ENCODE assay signal across 13 mouse cellular contexts in the genomic region with DNA sequence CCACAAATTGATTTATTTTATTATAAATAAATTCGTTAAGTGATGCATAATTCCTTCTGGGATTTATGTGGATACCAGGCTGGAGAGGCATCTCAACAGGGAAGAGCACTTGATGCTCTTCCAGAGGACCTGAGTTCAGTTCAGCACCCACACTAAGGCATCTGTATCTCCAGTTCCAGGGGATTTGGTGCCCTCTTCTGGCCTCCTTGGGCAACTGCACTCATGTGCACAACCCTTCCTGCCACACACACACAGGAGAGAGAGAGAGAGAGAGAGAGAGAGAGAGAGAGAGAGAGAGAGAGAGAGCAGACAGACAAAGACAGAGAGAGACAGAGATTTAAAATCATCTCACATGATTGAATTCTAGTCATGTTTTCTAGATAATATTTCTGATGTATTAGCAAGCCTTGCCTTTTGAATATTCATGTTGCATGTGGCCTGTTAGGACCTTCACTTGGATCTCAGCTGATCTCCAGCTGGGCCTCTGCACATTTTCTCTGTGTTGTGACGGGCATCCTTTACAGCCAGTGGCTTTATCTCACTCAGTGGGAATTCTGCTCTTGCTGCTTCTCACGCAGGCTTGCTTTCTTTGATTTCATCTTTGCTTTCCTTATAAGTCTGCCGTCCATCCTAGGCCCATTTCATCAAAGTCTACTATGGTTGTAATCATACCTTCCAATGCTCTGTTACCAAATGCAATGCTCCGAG.
DNase-seq lines count a peak whose midpoint lies in the region; ATAC-seq and TF ChIP-seq lines count a peak whose summit lies in the region.
"Had no signal": no experiment of that assay in that cellular context is flagged by ENCODE, and none has a peak within 500 bp of the region (broad histone marks: within the 10 kb centered on the region; RNA-seq: fewer than 3 reads in every experiment).

No protein-coding gene starts in this region.

- no peak for TF ChIP-seq EP300 in CH12.LX (IDR thresholded peaks at IDR 0.05; ENCODE audit: low read length)

- TF ChIP-seq CTCF in layer of hippocampus, adult 2 months (conservative IDR thresholded peaks at IDR 0.05): peak; percentile 29
- TF ChIP-seq CTCF in CH12.LX (conservative IDR thresholded peaks at IDR 0.05 in 1 of 2, IDR thresholded peaks at IDR 0.05 in 1 of 2; ENCODE audit: low read depth in 2 of 2, low read length in 2 of 2) (peak; percentile 12 to 21; a peak in 1 of 4 replicates), Patski (IDR thresholded peaks at IDR 0.05) (peak; percentile 27)

- no peak overlapping the region for H3K4me3 ChIP-seq in layer of hippocampus, adult 2 months
- no peak overlapping the region for H3K4me3 ChIP-seq in CH12.LX (replicated peaks in 1 of 3; ENCODE audit: low read depth in 2 of 3, low read length in 2 of 3, poor library complexity in 1 of 3)
- H3K4me3 ChIP-seq: midbrain, embryonic 13.5 days; neural tube, embryonic 12.5 days had no signal

- no peaks in the 10 kb centered on the region for H3K36me3 ChIP-seq in CH12.LX (replicated peaks in 1 of 2; ENCODE audit: control insufficient read depth in 1 of 2, insufficient read depth in 1 of 2, low read length in 1 of 2)
- H3K36me3 ChIP-seq: midbrain, embryonic 13.5 days; neural tube, embryonic 12.5 days had no signal

- H3K4me1 ChIP-seq in CH12.LX (ENCODE audit: control insufficient read depth in 1 of 2, insufficient read depth in 2 of 2): no peaks in the 10 kb centered on the region
- H3K4me1 ChIP-seq: neural tube, embryonic 12.5 days had no signal

- in situ Hi-C loops in CH12.LX (cut with MboI; ENCODE audit: low pct_ligation_motif_present, low pct_unique_long_range_greater_than_20kb, low sequenced_read_pairs): no loop called here
- in situ Hi-C loops in Patski (cut with MboI; ENCODE audit: low pct_unique_long_range_greater_than_20kb): no loop called here

- H3K9ac ChIP-seq in CH12.LX (ENCODE audit: insufficient read depth, low read depth): no peak overlapping the region
- H3K9ac ChIP-seq: midbrain, embryonic 13.5 days; neural tube, embryonic 12.5 days had no signal

- no peak for TF ChIP-seq RAD21 in CH12.LX (IDR thresholded peaks at IDR 0.05; ENCODE audit: low read depth, low read length)

- ATAC-seq in Patski: no peak
- ATAC-seq: midbrain, embryonic 13.5 days had no signal

- peaks cover 12% of the 10 kb centered on the region for H3K9me3 ChIP-seq in CH12.LX (replicated peaks; ENCODE audit: low read length)
- H3K9me3 ChIP-seq: neural tube, embryonic 12.5 days had no signal

- POLR2A ChIA-PET in Patski (lab: Charles Lee): no interaction called here

- H3K4me2 ChIP-seq in CH12.LX (ENCODE audit: insufficient read depth, low read depth, poor library complexity, severe bottlenecking): no peak overlapping the region
- H3K4me2 ChIP-seq: heart, embryonic 11.5 days; midbrain, embryonic 13.5 days; neural tube, embryonic 12.5 days had no signal

- H3K27ac ChIP-seq in layer of hippocampus, adult 2 months: no peak overlapping the region
- H3K27ac ChIP-seq in CH12.LX (ENCODE audit: insufficient read depth, low read depth): no peak overlapping the region
- H3K27ac ChIP-seq: midbrain, embryonic 13.5 days; neural tube, embryonic 12.5 days had no signal

- CTCF ChIA-PET in Patski (lab: Charles Lee): no interaction called here

- no peak for TF ChIP-seq POLR2A in CH12.LX (IDR thresholded peaks at IDR 0.05; ENCODE audit: low read depth, low read length)

- H3K27me3 ChIP-seq in CH12.LX (replicated peaks) (peaks cover 14% of the 10 kb centered on the region), Patski (peaks cover 2% of the 10 kb centered on the region)
- H3K27me3 ChIP-seq: midbrain, embryonic 13.5 days; neural tube, embryonic 12.5 days had no signal

- DNase-seq in layer of hippocampus, adult 2 months (ENCODE audit: low spot score in 2 of 2): no peak
- no peak for DNase-seq in layer of hippocampus, postnatal 25 days (ENCODE audit: extremely low spot score in 1 of 2, low spot score in 1 of 2)
- DNase-seq in CH12.LX (ENCODE audit: extremely low read depth): no peak
- no peak for DNase-seq in Patski (ENCODE audit: low read depth, low spot score)
- DNase-seq in cerebellum, postnatal 14 days: peak; percentile 43 to 66
- no peak for DNase-seq in spleen, postnatal 4 days (ENCODE audit: low spot score in 2 of 2)
- no peak for DNase-seq in urinary bladder, postnatal 10 days (ENCODE audit: low spot score)
- DNase-seq: heart, postnatal 4 days; kidney, postnatal 25 days; thymus, postnatal 25 days had no signal

- no peaks in the 10 kb centered on the region for H3K79me2 ChIP-seq in CH12.LX (replicated peaks; ENCODE audit: control insufficient read depth, extremely low read depth, insufficient read depth, poor library complexity, severe bottlenecking)

- dilution Hi-C loops in CH12.LX (cut with MboI; ENCODE audit: extremely low pct_ligation_motif_present, extremely low pct_unique_long_range_greater_than_20kb, low sequenced_read_pairs): no loop called here

TF ChIP-seq in CH12.LX, 34 proteins besides CTCF, POLR2A, EP300 and RAD21:
- no peak for TF ChIP-seq CHD2 (IDR thresholded peaks at IDR 0.05; ENCODE audit: low read length)
- TF ChIP-seq ZKSCAN1 (IDR thresholded peaks at IDR 0.05; ENCODE audit: borderline replicate concordance, low read depth, low read length): no peak
- no peak for TF ChIP-seq SIN3A (IDR thresholded peaks at IDR 0.05; ENCODE audit: low read length)
- TF ChIP-seq ZNF384 (IDR thresholded peaks at IDR 0.05; ENCODE audit: low read depth, low read length): no peak
- no peak for TF ChIP-seq POLR2AphosphoS2 (IDR thresholded peaks at IDR 0.05; ENCODE audit: low read depth, low read length)
- no peak for TF ChIP-seq MEF2A (IDR thresholded peaks at IDR 0.05; ENCODE audit: borderline replicate concordance, low read depth, low read length)
- no peak for TF ChIP-seq KAT2A (IDR thresholded peaks at IDR 0.05; ENCODE audit: insufficient replicate concordance, low read length)
- no peak for TF ChIP-seq IRF4 (IDR thresholded peaks at IDR 0.05; ENCODE audit: low read depth, low read length)
- TF ChIP-seq RCOR1 (conservative IDR thresholded peaks at IDR 0.05; ENCODE audit: low read depth, low read length): no peak
- no peak for TF ChIP-seq MYC (IDR thresholded peaks at IDR 0.05; ENCODE audit: low read depth, low read length)
- TF ChIP-seq HCFC1 (IDR thresholded peaks at IDR 0.05; ENCODE audit: low read depth, low read length): no peak
- TF ChIP-seq TCF12 (IDR thresholded peaks at IDR 0.05; ENCODE audit: low read depth, low read length): no peak
- no peak for TF ChIP-seq MXI1 (IDR thresholded peaks at IDR 0.05; ENCODE audit: low read depth, low read length)
- TF ChIP-seq ELF1 (IDR thresholded peaks at IDR 0.05; ENCODE audit: low read depth, low read length): no peak

Comparison
In these comparisons a context has a peak if more than half of its experiments do, and no peak if none do; other contexts are left out.
1. DNase-seq: peak in cerebellum, postnatal 14 days (2 of 2); none in layer of hippocampus, adult 2 months (0 of 2), layer of hippocampus, postnatal 25 days (0 of 2), CH12.LX (single experiment), Patski (single experiment), spleen, postnatal 4 days (0 of 2) and urinary bladder, postnatal 10 days (single experiment).
2. Peak in every context shown above with its lines, with median percentiles within 50 percentile points of each other: CTCF ChIP-seq.